Mouse (Mus musculus) cerebellum, adult 2 months (tissue): ENCODE data around the gene Gm45062. TPM values are rescaled to one million over a fixed set of nuclear protein-coding genes. Genes with fewer than 3 reads are reported as not detected.

ENCODE experiments used
- DNase-seq, 2 experiments: peaks; one replicate each; pipeline ENCODE4 v3.0.0; 2021
- H3K27ac ChIP-seq: fragments of 200-500 bp; 2 replicates; pipeline ENCODE4 v1.5.1; 2012; ENCODE audit warnings: low read length, control low read depth, inconsistent platforms; ENCODE audit not compliant: insufficient read depth
- H3K27me3 ChIP-seq: fragments of 200-500 bp; 2 replicates; pipeline ENCODE4 v1.6.1; 2012; ENCODE audit warnings: inconsistent platforms, mild to moderate bottlenecking, low read length, moderate library complexity; ENCODE audit not compliant: control insufficient read depth, insufficient read depth
- H3K4me1 ChIP-seq: fragments of 200-500 bp; 2 replicates; pipeline ENCODE4 v1.6.1; 2011; ENCODE audit warnings: low read length; ENCODE audit not compliant: control insufficient read depth, insufficient read depth
- H3K4me3 ChIP-seq: fragments of 200-500 bp; replicated peaks from 2 replicates; pipeline ENCODE3; 2011; ENCODE audit warnings: mild to moderate bottlenecking, low read depth, low read length, control low read depth; ENCODE audit not compliant: insufficient read depth
- CTCF ChIP-seq: fragments of 200-500 bp; IDR thresholded peaks from 2 replicates; pipeline ENCODE4 v1.5.1; 2011; ENCODE audit warnings: low read depth, mild to moderate bottlenecking, control low read depth, low read length, moderate library complexity, borderline replicate concordance; ENCODE audit not compliant: insufficient read depth
- POLR2A ChIP-seq: fragments of 200-500 bp; IDR thresholded peaks from 2 replicates; pipeline ENCODE4 v1.6.1; 2011; ENCODE audit warnings: low read length, control low read depth, borderline replicate concordance; ENCODE audit not compliant: insufficient read depth
- whole genome bisulfite sequencing: fragments of 180-500 bp; shearing (Covaris S2); methylation state at CpG from one replicate; pipeline ENCODE4 v1.1.7; 2018; 5-methylcytosine and 5-hydroxymethylcytosine counted together
- polyA plus RNA-seq: library from polyadenylated mRNA; depleted of rRNA; stranded (reverse); fragments of >200 nt; gene quantifications from 2 replicates; pipeline ENCODE4 v1.2.3, GENCODE M21; 2012

Gene Gm45062
- polyA plus RNA-seq, 1 experiment: 20.5 TPM

GRCm38 (mm10) chr6:8479176-8479575 lies 219.9 kb downstream of the Gm45062 start:
- Histone ChIP-seq H3K27ac (no peak overlapping the region), H3K27me3 (no peaks in the 10 kb centered on the region), H3K4me1 (no peaks in the 10 kb centered on the region), H3K4me3 (no peak overlapping the region)
- no peak for DNase-seq
- whole genome bisulfite sequencing: 76% methylated on average over 1 of the region's 1 CpGs
- TF ChIP-seq POLR2A (no peak), CTCF (no peak)

GRCm38 (mm10) chr6:8484437-8485275 lies 225.4 kb downstream of the Gm45062 start:
- no peak overlapping the region for H3K27ac ChIP-seq
- H3K4me1 ChIP-seq: no peaks in the 10 kb centered on the region
- H3K4me3 ChIP-seq: no peak overlapping the region
- no peak for DNase-seq
- H3K27me3 ChIP-seq: no peaks in the 10 kb centered on the region
- TF ChIP-seq CTCF (no peak), POLR2A (no peak)
- 92% methylated on average over 17 of the region's 17 CpGs for WGBS

- Histone ChIP-seq H3K4me3 (no peak overlapping the region), H3K27me3 (no peaks in the 10 kb centered on the region), H3K27ac (no peak overlapping the region), H3K4me1 (no peaks in the 10 kb centered on the region)
- WGBS: 87% methylated on average over 16 of the region's 16 CpGs
- no peak for DNase-seq
- TF ChIP-seq POLR2A: no peak
- no peak for TF ChIP-seq CTCF
Measured at GRCm38 (mm10) chr6:8485414-8486175, 226.3 kb downstream of the Gm45062 start.

GRCm38 (mm10) chr6:8486391-8487043 lies 227.3 kb downstream of the Gm45062 start:
- no peak for TF ChIP-seq CTCF
- no peak for TF ChIP-seq POLR2A
- WGBS: 87% methylated on average over 17 of the region's 17 CpGs
- no peak for DNase-seq
- no peaks in the 10 kb centered on the region for H3K4me1 ChIP-seq
- no peak overlapping the region for H3K27ac ChIP-seq
- H3K27me3 ChIP-seq: no peaks in the 10 kb centered on the region
- no peak overlapping the region for H3K4me3 ChIP-seq

GRCm38 (mm10) chr6:8487044-8487853 lies 228.0 kb downstream of the Gm45062 start:
- Histone ChIP-seq H3K27ac (no peak overlapping the region), H3K4me1 (no peaks in the 10 kb centered on the region), H3K4me3 (no peak overlapping the region), H3K27me3 (no peaks in the 10 kb centered on the region)
- TF ChIP-seq CTCF (no peak), POLR2A (no peak)
- WGBS: 73% methylated on average over 20 of the region's 20 CpGs
- DNase-seq: no peak

- TF ChIP-seq POLR2A (no peak), CTCF (no peak)
- no peak for DNase-seq
- Histone ChIP-seq H3K27ac (no peak overlapping the region), H3K4me1 (no peaks in the 10 kb centered on the region), H3K4me3 (no peak overlapping the region), H3K27me3 (no peaks in the 10 kb centered on the region)
- 76% methylated on average over 5 of the region's 5 CpGs for WGBS
Measured at GRCm38 (mm10) chr6:8488249-8488648, 229.0 kb downstream of the Gm45062 start.

GRCm38 (mm10) chr6:8489266-8489665 lies 230.0 kb downstream of the Gm45062 start:
- Histone ChIP-seq H3K4me1 (no peaks in the 10 kb centered on the region), H3K27ac (no peak overlapping the region), H3K4me3 (no peak overlapping the region), H3K27me3 (no peaks in the 10 kb centered on the region)
- no peak for DNase-seq
- TF ChIP-seq POLR2A (no peak), CTCF (no peak)
- WGBS: 74% methylated on average over 7 of the region's 7 CpGs
